ENCODE assay signal across 19 mouse cellular contexts in genomic region chr9:122531806-122532205, GRCm38 (mm10).
A peak's percentile ranks its signal among the peaks of the same experiment; 100 is the strongest.
DNase-seq lines count a peak whose midpoint lies in the region; ATAC-seq and TF ChIP-seq lines count a peak whose summit lies in the region.
"Had no signal": no experiment of that assay in that cellular context is flagged by ENCODE, and none has a peak within 500 bp of the region (broad histone marks: within the 10 kb centered on the region; RNA-seq: fewer than 3 reads in every experiment).

No protein-coding gene starts in this region.

- no peaks in the 10 kb centered on the region for H3K27me3 ChIP-seq in stomach, postnatal 0 days (ENCODE audit: control insufficient read depth, insufficient read depth, low read length)

- no peaks in the 10 kb centered on the region for H3K36me3 ChIP-seq in stomach, postnatal 0 days (ENCODE audit: control insufficient read depth, insufficient read depth, low read length)

- H3K4me2 ChIP-seq in stomach, postnatal 0 days (replicated peaks; ENCODE audit: low read depth), result no peak overlapping the region

- 78% methylated on average over 2 of the region's 2 CpGs for WGBS in stomach, postnatal 0 days

- H3K9ac ChIP-seq in stomach, postnatal 0 days (ENCODE audit: low read length), result no peak overlapping the region
- H3K9ac ChIP-seq: forebrain, postnatal 0 days had no signal

- no peak overlapping the region for H3K4me3 ChIP-seq in left cerebral cortex, adult 2 months
- H3K4me3 ChIP-seq in stomach, postnatal 0 days (ENCODE audit: low read depth, low read length), result no peak overlapping the region

- no peak overlapping the region for H3K27ac ChIP-seq in left cerebral cortex, adult 2 months
- no peak overlapping the region for H3K27ac ChIP-seq in stomach, postnatal 0 days (replicated peaks)
- H3K27ac ChIP-seq: kidney, postnatal 0 days; macrophage had no signal

- peak; percentile 37 for DNase-seq in cerebellum, adult 11-12 months
- DNase-seq in left cerebral cortex, postnatal 4 days, result peak; percentile 36
- no peak for DNase-seq in left cerebral cortex, adult 2 months (ENCODE audit: extremely low spot score in 1 of 2, low spot score in 2 of 2)
- DNase-seq in cerebellum, postnatal 10 days, result peak; percentile 83 to 84
- DNase-seq in stomach, postnatal 0 days (ENCODE audit: low spot score), result peak; percentile 4
- DNase-seq in right cerebral cortex, adult 2 months (ENCODE audit: low spot score in 2 of 2), result no peak
- DNase-seq in kidney, adult 8-10 months, result no peak
- DNase-seq: adrenal gland, postnatal 36 days; forebrain, postnatal 0 days; gastrocnemius, postnatal 36 days; kidney, adult 18-20 months; layer of hippocampus, adult 9-11 months; liver; right cerebral cortex, postnatal 4 days; thymus, adult 2 months; thymus, postnatal 4 days had no signal

- TF ChIP-seq EP300 in stomach, postnatal 0 days (optimal IDR thresholded peaks at IDR 0.05), result no peak

- TF ChIP-seq CTCF in left cerebral cortex, adult 2 months (IDR thresholded peaks at IDR 0.05), result no peak
- no peak for TF ChIP-seq CTCF in stomach, postnatal 0 days (IDR thresholded peaks at IDR 0.05; ENCODE audit: low read depth)

- H3K9me3 ChIP-seq in stomach, postnatal 0 days (ENCODE audit: control insufficient read depth, low read length), result no peaks in the 10 kb centered on the region

- intact Hi-C loops in left cerebral cortex, postnatal 4 days (cut with DNase I), result no loop called here
- intact Hi-C loops in left cerebral cortex, adult 2 months (cut with DNase I), result no loop called here

- ATAC-seq in cerebellum, adult (ENCODE audit: insufficient number of reproducible peaks, low FRiP score, low TSS enrichment), result no peak
- ATAC-seq in stomach, postnatal 0 days (ENCODE audit: low FRiP score, low TSS enrichment), result no peak
- ATAC-seq: forebrain, postnatal 0 days had no signal

- H3K4me1 ChIP-seq in stomach, postnatal 0 days (replicated peaks; ENCODE audit: control insufficient read depth, insufficient read depth), result no peaks in the 10 kb centered on the region

Comparison
In these comparisons a context has a peak if more than half of its experiments do, and no peak if none do; other contexts are left out.
1. DNase-seq: peak in cerebellum, adult 11-12 months (single experiment), left cerebral cortex, postnatal 4 days (single experiment), cerebellum, postnatal 10 days (2 of 2) and stomach, postnatal 0 days (single experiment); none in left cerebral cortex, adult 2 months (0 of 2), right cerebral cortex, adult 2 months (0 of 2) and kidney, adult 8-10 months (0 of 2).